Mouse (Mus musculus): ENCODE measurements around the gene Clstn1.
A peak's percentile ranks its signal among the peaks of the same experiment; 100 is the strongest.

Gene Clstn1

GRCm38 (mm10) chr4:149675378-149676261 is 89.4 kb downstream of the Clstn1 start:
- no peak for DNase-seq (ENCODE audit: extremely low read depth, low read depth)

- no peak for DNase-seq (ENCODE audit: extremely low read depth, low read depth)
These were observed 91.7 kb downstream of the Clstn1 start for GRCm38 (mm10) chr4:149678006-149678405.

- DNase-seq (ENCODE audit: extremely low read depth, low read depth), result no peak
These were observed 92.9 kb downstream of the Clstn1 start for GRCm38 (mm10) chr4:149679056-149679770.

GRCm38 (mm10) chr4:149683875-149684274 is 97.6 kb downstream of the Clstn1 start:
- no peak for DNase-seq (ENCODE audit: extremely low read depth, low read depth)

- no peak for DNase-seq (ENCODE audit: extremely low read depth, low read depth)
These were observed 98.8 kb downstream of the Clstn1 start for GRCm38 (mm10) chr4:149684841-149685623.

- DNase-seq (ENCODE audit: extremely low read depth, low read depth), result no peak
These were observed 102.6 kb downstream of the Clstn1 start for GRCm38 (mm10) chr4:149688861-149689260.

GRCm38 (mm10) chr4:149689822-149690700 is 103.8 kb downstream of the Clstn1 start:
- no peak for DNase-seq (ENCODE audit: extremely low read depth, low read depth)

GRCm38 (mm10) chr4:149690828-149691280 is 104.6 kb downstream of the Clstn1 start:
- peak; percentile 68 for DNase-seq (ENCODE audit: extremely low read depth, low read depth)

- DNase-seq (ENCODE audit: extremely low read depth, low read depth), result no peak
These were observed 105.1 kb downstream of the Clstn1 start for GRCm38 (mm10) chr4:149691368-149691767.

GRCm38 (mm10) chr4:149696189-149696971 is 110.1 kb downstream of the Clstn1 start:
- no peak for DNase-seq (ENCODE audit: extremely low read depth, low read depth)

GRCm38 (mm10) chr4:149697506-149698196 is 111.4 kb downstream of the Clstn1 start:
- peak; percentile 66 for DNase-seq (ENCODE audit: extremely low read depth, low read depth)

GRCm38 (mm10) chr4:149698197-149698821 is 112.0 kb downstream of the Clstn1 start:
- peak; percentile 64 for DNase-seq (ENCODE audit: extremely low read depth, low read depth)

Data from MEL-GATA-1-ER (cell line).